Mouse (Mus musculus): ENCODE measurements at regions not wholly inside any gene's neighbourhood (a gene's known extent, or its start where the extent isn't known, plus 50 kb on each side); places are given as distances from the start of the nearest gene placed in this dataset.

- Histone ChIP-seq H3K27ac (no peak overlapping the region), H3K4me1 (replicated peaks; ENCODE audit: insufficient read depth, low read length) (no peaks in the 10 kb centered on the region), H3K9ac (ENCODE audit: low read depth, low read length) (no peak overlapping the region), H3K4me3 (replicated peaks; ENCODE audit: low read depth, low read length) (no peak overlapping the region), H3K9me3 (replicated peaks; ENCODE audit: low read length) (no peaks in the 10 kb centered on the region), H3K27me3 (ENCODE audit: insufficient read depth, low read length) (no peaks in the 10 kb centered on the region), H3K4me2 (ENCODE audit: low read length) (no peak overlapping the region), H3K36me3 (ENCODE audit: insufficient read depth, low read length) (no peaks in the 10 kb centered on the region)
- 85% methylated on average over 1 of the region's 1 CpGs for WGBS
- ATAC-seq (replicated peaks; ENCODE audit: low FRiP score, low read depth) (no peak), DNase-seq (ENCODE audit: low spot score) (no peak)
- no peak for TF ChIP-seq CTCF (IDR thresholded peaks at IDR 0.05; ENCODE audit: low read depth)
Measured at GRCm38 (mm10) chr3:83663716-83664115, 102.4 kb upstream of the Sfrp2 start.

- Histone ChIP-seq H3K9me3 (replicated peaks; ENCODE audit: low read length) (no peaks in the 10 kb centered on the region), H3K4me2 (ENCODE audit: low read length) (no peak overlapping the region), H3K4me3 (replicated peaks; ENCODE audit: low read depth, low read length) (no peak overlapping the region), H3K9ac (ENCODE audit: low read depth, low read length) (no peak overlapping the region), H3K4me1 (replicated peaks; ENCODE audit: insufficient read depth, low read length) (no peaks in the 10 kb centered on the region), H3K27ac (no peak overlapping the region), H3K36me3 (ENCODE audit: insufficient read depth, low read length) (no peaks in the 10 kb centered on the region), H3K27me3 (ENCODE audit: insufficient read depth, low read length) (no peaks in the 10 kb centered on the region)
- 94% methylated on average over 5 of the region's 5 CpGs for WGBS
- no peak for TF ChIP-seq CTCF (IDR thresholded peaks at IDR 0.05; ENCODE audit: low read depth)
- ATAC-seq (replicated peaks; ENCODE audit: low FRiP score, low read depth) = no peak
- no peak for DNase-seq (ENCODE audit: low spot score)
Measured at GRCm38 (mm10) chr3:83676147-83676546, 90.0 kb upstream of the Sfrp2 start.

- Histone ChIP-seq H3K4me1 (replicated peaks; ENCODE audit: insufficient read depth, low read length) (0 out of 2 replicates have a peak, but pooled peaks cover 3% of the 10 kb centered on the region), H3K9me3 (replicated peaks; ENCODE audit: low read length) (no peaks in the 10 kb centered on the region), H3K27ac (no peak overlapping the region), H3K27me3 (ENCODE audit: insufficient read depth, low read length) (no peaks in the 10 kb centered on the region), H3K36me3 (ENCODE audit: insufficient read depth, low read length) (no peaks in the 10 kb centered on the region), H3K4me2 (ENCODE audit: low read length) (no peak overlapping the region), H3K9ac (ENCODE audit: low read depth, low read length) (no peak overlapping the region), H3K4me3 (replicated peaks; ENCODE audit: low read depth, low read length) (no peak overlapping the region)
- WGBS = 95% methylated on average over 15 of the region's 15 CpGs
- ATAC-seq (replicated peaks; ENCODE audit: low FRiP score, low read depth) (no peak), DNase-seq (ENCODE audit: low spot score) (no peak)
- TF ChIP-seq CTCF (IDR thresholded peaks at IDR 0.05; ENCODE audit: low read depth) = no peak
Measured at GRCm38 (mm10) chr3:83686611-83687010, 79.5 kb upstream of the Sfrp2 start.

GRCm38 (mm10) chr3:83687503-83687902 is 78.6 kb upstream of the Sfrp2 start:
- no peak for DNase-seq (ENCODE audit: low spot score)
- no peak for TF ChIP-seq CTCF (IDR thresholded peaks at IDR 0.05; ENCODE audit: low read depth)

GRCm38 (mm10) chr3:83689068-83689976 is 76.8 kb upstream of the Sfrp2 start:
- WGBS = 56% methylated on average over 12 of the region's 12 CpGs

More at GRCm38 (mm10) chr3:83687503-83687902, 78.6 kb upstream of the Sfrp2 start:
- Histone ChIP-seq H3K4me3 (replicated peaks; ENCODE audit: low read depth, low read length) (no peak overlapping the region), H3K27ac (no peak overlapping the region), H3K36me3 (ENCODE audit: insufficient read depth, low read length) (no peaks in the 10 kb centered on the region), H3K4me2 (ENCODE audit: low read length) (no peak overlapping the region), H3K9me3 (replicated peaks; ENCODE audit: low read length) (no peaks in the 10 kb centered on the region), H3K4me1 (replicated peaks; ENCODE audit: insufficient read depth, low read length) (0 out of 2 replicates have a peak, but pooled peaks cover 3% of the 10 kb centered on the region), H3K27me3 (ENCODE audit: insufficient read depth, low read length) (no peaks in the 10 kb centered on the region), H3K9ac (ENCODE audit: low read depth, low read length) (no peak overlapping the region)
- no peak for ATAC-seq (replicated peaks; ENCODE audit: low FRiP score, low read depth)
- 83% methylated on average over 4 of the region's 4 CpGs for WGBS

GRCm38 (mm10) chr3:83694505-83694904 is 71.6 kb upstream of the Sfrp2 start:
- Histone ChIP-seq H3K4me3 (replicated peaks; ENCODE audit: low read depth, low read length) (no peak overlapping the region), H3K36me3 (ENCODE audit: insufficient read depth, low read length) (no peaks in the 10 kb centered on the region), H3K4me2 (ENCODE audit: low read length) (no peak overlapping the region), H3K9ac (ENCODE audit: low read depth, low read length) (no peak overlapping the region), H3K27me3 (ENCODE audit: insufficient read depth, low read length) (no peaks in the 10 kb centered on the region), H3K9me3 (replicated peaks; ENCODE audit: low read length) (no peaks in the 10 kb centered on the region), H3K27ac (no peak overlapping the region), H3K4me1 (replicated peaks; ENCODE audit: insufficient read depth, low read length) (no peaks in the 10 kb centered on the region)
- ATAC-seq (replicated peaks; ENCODE audit: low FRiP score, low read depth) (no peak), DNase-seq (ENCODE audit: low spot score) (no peak)
- WGBS = 47% methylated on average over 5 of the region's 5 CpGs
- no peak for TF ChIP-seq CTCF (IDR thresholded peaks at IDR 0.05; ENCODE audit: low read depth)

More at GRCm38 (mm10) chr3:83689068-83689976, 76.8 kb upstream of the Sfrp2 start:
- H3K27me3 ChIP-seq (ENCODE audit: insufficient read depth, low read length) = no peaks in the 10 kb centered on the region
- no peak overlapping the region for H3K27ac ChIP-seq
- H3K9me3 ChIP-seq (replicated peaks; ENCODE audit: low read length) = no peaks in the 10 kb centered on the region
- H3K36me3 ChIP-seq (ENCODE audit: insufficient read depth, low read length) = no peaks in the 10 kb centered on the region
- no peak for ATAC-seq (replicated peaks; ENCODE audit: low FRiP score, low read depth)
- H3K4me2 ChIP-seq (ENCODE audit: low read length) = no peak overlapping the region
- peak; percentile 44 for DNase-seq (ENCODE audit: low spot score)
- H3K4me1 ChIP-seq (replicated peaks; ENCODE audit: insufficient read depth, low read length) = 0 out of 2 replicates have a peak, but pooled peaks cover 3% of the 10 kb centered on the region
- no peak overlapping the region for H3K9ac ChIP-seq (ENCODE audit: low read depth, low read length)
- no peak for TF ChIP-seq CTCF (IDR thresholded peaks at IDR 0.05; ENCODE audit: low read depth)
- H3K4me3 ChIP-seq (replicated peaks; ENCODE audit: low read depth, low read length) = no peak overlapping the region
